Mouse (Mus musculus) megakaryocyte, embryonic 14.5 days (primary cell): ENCODE results near the gene Col4a2.

ENCODE experiments used
- FLI1 ChIP-seq: IDR thresholded peaks from 2 replicates; pipeline ENCODE4 v1.6.1; 2012; ENCODE audit warnings: low read length, inconsistent platforms, mixed read lengths
- GATA1 ChIP-seq: IDR thresholded peaks from 3 replicates; pipeline ENCODE4 v1.6.1; 2012; ENCODE audit warnings: mixed read lengths, low read length, inconsistent platforms, borderline replicate concordance

GRCm38 (mm10) chr8:11307451-11307850, 5.2 kb upstream of the Col4a2 start:
- TF ChIP-seq FLI1 (no peak), GATA1 (no peak)
